Mouse (Mus musculus) forebrain, embryonic 15.5 days (tissue): ENCODE data around the gene Tmem175. TPM values are rescaled to one million over a fixed set of nuclear protein-coding genes. Genes with fewer than 3 reads are reported as not detected.

Experiments
- ATAC-seq: fragments of 200-750 bp; cut with Nextera tagmentation; replicated peaks from 2 replicates; pipeline ENCODE4 v1.8.0; 2017; ENCODE audit warnings: mild to moderate bottlenecking, moderate TSS enrichment, moderate library complexity
- H3K27ac ChIP-seq: fragments of 300-500 bp; sonication (generic); replicated peaks from 2 replicates; pipeline ENCODE4 v1.5.1; 2015; ENCODE audit warnings: mild to moderate bottlenecking, inconsistent platforms
- H3K27me3 ChIP-seq: fragments of 300-500 bp; sonication (generic); 2 replicates; pipeline ENCODE4 v1.6.1; 2015; ENCODE audit warnings: inconsistent platforms
- H3K36me3 ChIP-seq: fragments of 300-500 bp; sonication (generic); 2 replicates; pipeline ENCODE4 v1.6.1; 2015; ENCODE audit warnings: mild to moderate bottlenecking, inconsistent platforms
- H3K4me1 ChIP-seq: fragments of 300-500 bp; sonication (generic); 2 replicates; pipeline ENCODE4 v1.6.1; 2015; ENCODE audit warnings: inconsistent platforms
- H3K4me2 ChIP-seq: fragments of 300-500 bp; sonication (generic); replicated peaks from 2 replicates; pipeline ENCODE4 v1.6.1; 2015; ENCODE audit warnings: mild to moderate bottlenecking, inconsistent platforms
- H3K4me3 ChIP-seq: fragments of 300-500 bp; sonication (generic); 2 replicates; pipeline ENCODE4 v1.5.1; 2015; ENCODE audit warnings: mild to moderate bottlenecking, inconsistent platforms
- H3K9ac ChIP-seq: fragments of 300-500 bp; sonication (generic); replicated peaks from 2 replicates; pipeline ENCODE4 v1.6.1; 2015; ENCODE audit warnings: mild to moderate bottlenecking, inconsistent platforms
- H3K9me3 ChIP-seq: fragments of 300-500 bp; sonication (generic); 2 replicates; pipeline ENCODE4 v1.6.1; 2016; ENCODE audit warnings: inconsistent platforms
- WGBS: fragments of 180-500 bp; shearing (Covaris S2); methylation state at CpG from one replicate; pipeline ENCODE4 v1.1.7; 2015; ENCODE audit warnings: mixed read lengths; 5-methylcytosine and 5-hydroxymethylcytosine counted together
- polyA plus RNA-seq: library from polyadenylated mRNA; unstranded; fragments of >200 nt; fragmentation: Nextera tagmentation; extraction: Ambion mirVana; gene quantifications from 2 replicates; pipeline ENCODE4 v1.2.1, GENCODE M21; 2015

The Tmem175 gene
- polyA plus RNA-seq, 1 experiment from 2014 or later = 24.2 TPM

DNA sequence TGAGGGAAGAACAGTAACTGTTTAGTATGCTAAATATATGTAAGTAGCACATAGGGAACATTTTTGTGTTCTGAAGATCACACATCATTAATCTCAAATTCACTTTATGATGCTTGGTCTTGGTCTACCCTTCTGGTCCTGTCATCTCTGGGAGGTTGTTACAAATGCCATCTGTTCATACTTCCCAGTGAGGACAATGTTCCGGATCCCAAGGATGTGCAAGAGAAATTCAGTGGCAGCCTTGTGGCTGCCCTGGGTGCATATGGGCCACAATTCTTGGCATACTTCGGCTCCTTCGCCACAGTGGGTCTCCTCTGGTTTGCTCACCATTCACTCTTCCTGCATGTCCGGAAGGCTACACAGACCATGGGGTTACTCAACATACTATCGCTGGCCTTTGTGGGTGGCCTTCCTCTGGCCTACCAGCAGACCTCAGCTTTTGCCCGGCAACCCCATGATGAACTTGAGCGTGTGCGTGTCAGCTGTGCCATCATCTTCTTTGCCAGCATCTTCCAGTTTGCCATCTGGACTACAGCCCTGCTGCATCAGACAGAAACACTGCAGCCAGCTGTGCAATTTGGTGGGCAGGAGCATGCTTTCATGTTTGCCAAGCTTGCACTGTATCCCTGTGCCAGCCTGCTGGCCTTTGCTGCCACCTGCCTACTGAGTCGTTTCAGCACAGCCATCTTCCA lies 16.2 kb downstream of the Tmem175 start:
- Histone ChIP-seq H3K4me1 (no peaks in the 10 kb centered on the region), H3K4me3 (no peak overlapping the region), H3K36me3 (peaks cover 55% of the 10 kb centered on the region), H3K9me3 (no peaks in the 10 kb centered on the region), H3K9ac (no peak overlapping the region), H3K27me3 (no peaks in the 10 kb centered on the region), H3K27ac (no peak overlapping the region), H3K4me2 (no peak overlapping the region)
- no peak; the same call in 1 of the 2 replicates for ATAC-seq
- 85% methylated on average over 9 of the region's 9 CpGs for WGBS

DNA sequence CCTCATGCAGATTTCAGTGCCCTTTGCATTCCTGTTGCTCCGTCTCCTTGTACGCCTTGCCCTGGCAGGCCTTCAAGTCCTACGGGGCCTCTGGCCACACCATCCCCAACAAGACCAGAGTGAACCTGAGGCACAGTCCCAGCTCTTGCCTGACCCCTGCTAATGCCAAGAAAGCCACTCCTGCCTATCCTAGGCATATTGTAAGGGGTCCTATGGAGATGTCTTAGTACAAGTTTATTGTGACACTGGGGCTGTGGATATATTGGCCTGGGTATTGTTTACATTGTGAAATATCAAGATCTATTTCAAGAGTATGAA lies 16.7 kb downstream of the Tmem175 start:
- no peaks in the 10 kb centered on the region for H3K4me1 ChIP-seq
- no peaks in the 10 kb centered on the region for H3K9me3 ChIP-seq
- no peaks in the 10 kb centered on the region for H3K27me3 ChIP-seq
- H3K36me3 ChIP-seq = peaks cover 55% of the 10 kb centered on the region
- 89% methylated on average over 3 of the region's 3 CpGs for WGBS
- H3K27ac ChIP-seq = no peak overlapping the region
- no peak overlapping the region for H3K4me3 ChIP-seq
- ATAC-seq = no peak
- no peak overlapping the region for H3K9ac ChIP-seq
- H3K4me2 ChIP-seq = no peak overlapping the region

DNA sequence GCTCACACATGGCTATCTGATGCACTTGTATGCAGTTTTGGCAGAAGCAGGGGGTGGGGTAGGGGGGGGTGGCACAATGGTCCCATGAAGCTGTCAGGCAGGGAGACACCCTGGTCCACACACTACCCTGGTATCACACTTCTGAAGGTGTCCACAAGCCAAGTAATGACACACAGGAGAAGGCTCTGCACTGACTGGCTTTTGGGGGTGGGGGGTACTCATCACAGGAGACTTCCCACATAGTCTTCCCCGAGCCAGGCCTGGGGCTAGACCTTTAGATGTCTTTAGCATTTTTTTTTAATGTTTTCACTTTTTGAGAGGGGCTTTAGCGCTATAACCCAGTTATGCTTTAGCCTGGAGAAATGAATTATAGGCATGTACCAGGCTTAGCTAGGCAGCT lies 17.7 kb downstream of the Tmem175 start:
- Histone ChIP-seq H3K4me1 (no peaks in the 10 kb centered on the region), H3K9me3 (no peaks in the 10 kb centered on the region), H3K27ac (no peak overlapping the region), H3K9ac (no peak overlapping the region), H3K27me3 (no peaks in the 10 kb centered on the region), H3K4me3 (no peak overlapping the region), H3K36me3 (peaks cover 55% of the 10 kb centered on the region), H3K4me2 (no peak overlapping the region)
- 90% methylated on average over 2 of the region's 2 CpGs for WGBS
- ATAC-seq = no peak

DNA sequence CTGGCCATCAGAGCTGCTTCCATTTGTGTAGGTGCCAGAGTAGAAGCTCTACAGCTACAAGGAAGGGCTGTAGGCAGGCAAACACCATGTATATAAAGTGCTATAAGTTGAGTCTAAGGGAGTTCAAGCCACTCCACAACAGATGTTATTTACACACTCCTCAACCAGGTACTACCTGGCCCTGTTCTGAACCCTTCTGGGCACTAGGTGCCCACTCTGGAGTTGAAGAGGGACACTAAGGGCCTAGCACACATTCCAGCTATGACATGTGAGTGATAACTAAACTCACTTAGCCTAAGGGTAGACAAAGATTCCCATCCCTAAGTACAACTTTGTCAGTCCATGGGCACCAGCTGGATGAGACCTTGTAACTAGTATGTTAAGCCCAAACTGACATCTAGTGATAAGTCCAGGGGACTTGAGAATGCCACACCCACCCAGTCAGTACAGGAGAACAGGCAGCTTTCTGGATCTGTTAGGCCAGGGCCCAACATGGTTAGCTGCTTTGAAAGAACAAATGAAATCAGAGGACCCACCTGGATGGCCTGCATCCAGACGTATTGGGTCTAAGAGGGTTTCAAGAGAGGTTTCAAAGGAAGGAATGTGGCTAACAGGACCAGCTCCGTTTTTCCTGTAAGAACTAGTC lies 18.4 kb downstream of the Tmem175 start:
- Histone ChIP-seq H3K27me3 (no peaks in the 10 kb centered on the region), H3K9ac (no peak overlapping the region), H3K27ac (no peak overlapping the region), H3K4me2 (no peak overlapping the region), H3K4me3 (no peak overlapping the region), H3K9me3 (no peaks in the 10 kb centered on the region), H3K4me1 (no peaks in the 10 kb centered on the region), H3K36me3 (peaks cover 61% of the 10 kb centered on the region)
- ATAC-seq = no peak
- WGBS = 91% methylated on average over 2 of the region's 2 CpGs

DNA sequence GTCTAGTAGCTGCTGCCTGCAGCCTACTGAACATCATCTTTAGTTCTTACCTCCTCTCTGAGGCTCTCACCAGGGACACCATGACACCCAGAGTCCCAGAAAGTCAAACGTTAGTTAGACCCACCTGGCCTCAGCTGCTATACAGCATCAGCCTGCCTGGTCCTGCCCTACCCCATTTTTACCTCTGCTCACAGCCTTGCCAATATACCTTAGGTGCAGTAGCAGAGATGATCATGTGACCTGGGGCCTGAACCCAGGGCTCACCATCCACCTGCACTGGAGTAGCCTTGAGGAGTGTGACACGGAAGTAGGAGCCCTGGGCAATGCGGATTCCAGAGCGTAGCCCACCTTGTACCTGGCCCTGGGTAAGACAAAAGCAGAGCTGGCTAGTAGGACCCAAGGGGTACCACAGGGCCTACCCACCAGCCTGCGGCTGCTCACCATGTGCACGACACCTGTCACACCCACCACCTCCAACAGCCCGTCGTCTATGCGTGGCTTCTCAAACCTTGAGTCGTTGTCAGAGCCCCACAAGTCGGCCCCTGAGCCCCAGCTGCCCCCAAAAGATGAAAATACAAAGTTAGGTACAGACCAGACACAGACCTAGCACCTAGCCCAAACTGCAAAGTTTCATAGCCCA lies 19.5 kb downstream of the Tmem175 start:
- Histone ChIP-seq H3K9ac (no peak overlapping the region), H3K4me3 (no peak overlapping the region), H3K27me3 (no peaks in the 10 kb centered on the region), H3K9me3 (no peaks in the 10 kb centered on the region), H3K27ac (no peak overlapping the region), H3K4me1 (no peaks in the 10 kb centered on the region), H3K4me2 (no peak overlapping the region), H3K36me3 (peaks cover 66% of the 10 kb centered on the region)
- WGBS = 94% methylated on average over 11 of the region's 11 CpGs
- ATAC-seq = no peak

DNA sequence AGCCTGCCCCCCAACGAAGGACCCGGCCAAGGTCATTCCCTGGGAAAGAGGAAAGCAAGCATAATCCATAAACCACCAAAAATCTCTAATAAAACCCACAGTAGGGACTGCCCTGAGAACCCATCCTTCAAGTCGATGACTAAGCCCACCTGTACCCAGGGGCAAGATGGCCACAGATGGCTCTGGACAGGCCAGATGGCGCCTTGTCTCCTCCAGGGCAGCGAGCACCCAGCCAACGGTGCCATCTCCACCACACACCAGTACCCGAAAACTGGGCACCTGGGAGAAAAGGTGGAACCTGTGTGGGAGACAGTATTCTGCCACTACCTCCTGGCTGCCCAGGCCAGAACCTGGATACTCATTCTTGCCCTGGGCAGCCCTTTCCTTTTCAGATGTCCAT lies 20.8 kb downstream of the Tmem175 start:
- no peak overlapping the region for H3K9ac ChIP-seq
- H3K27me3 ChIP-seq = no peaks in the 10 kb centered on the region
- no peak for ATAC-seq
- 92% methylated on average over 7 of the region's 7 CpGs for WGBS
- no peaks in the 10 kb centered on the region for H3K9me3 ChIP-seq
- no peak overlapping the region for H3K4me3 ChIP-seq
- H3K27ac ChIP-seq = no peak overlapping the region
- peaks cover 73% of the 10 kb centered on the region for H3K36me3 ChIP-seq
- no peaks in the 10 kb centered on the region for H3K4me1 ChIP-seq
- no peak overlapping the region for H3K4me2 ChIP-seq

DNA sequence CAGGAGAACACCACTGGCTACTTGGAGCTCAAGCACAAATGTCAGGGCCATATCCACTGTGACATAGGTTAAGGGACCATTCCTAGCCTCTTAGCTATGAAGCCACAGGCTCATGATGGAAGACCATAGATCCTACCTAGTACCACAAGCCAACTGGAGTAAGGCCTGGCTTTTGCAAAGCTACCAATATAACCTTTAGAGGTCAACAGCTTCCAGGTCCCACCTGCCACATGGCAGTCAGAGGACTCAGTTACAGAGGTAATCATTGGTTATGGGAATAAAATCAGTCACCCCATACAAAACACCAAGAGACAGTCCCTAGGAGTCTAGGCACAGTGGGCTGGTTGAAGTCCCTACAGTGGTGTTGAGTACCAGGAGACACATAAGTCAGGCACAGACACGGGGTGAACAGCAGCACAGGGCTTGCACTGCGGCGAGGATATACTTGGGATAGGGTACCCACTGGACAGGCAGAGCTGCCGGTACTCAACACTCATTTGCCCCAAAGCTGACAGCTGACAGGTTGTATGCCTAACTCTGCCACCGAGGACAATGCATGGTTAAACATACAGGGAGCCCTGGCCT lies 21.7 kb downstream of the Tmem175 start:
- Histone ChIP-seq H3K27ac (no peak overlapping the region), H3K9ac (no peak overlapping the region), H3K27me3 (no peaks in the 10 kb centered on the region), H3K4me3 (no peak overlapping the region), H3K36me3 (peaks cover 73% of the 10 kb centered on the region), H3K4me2 (no peak overlapping the region), H3K9me3 (no peaks in the 10 kb centered on the region), H3K4me1 (no peaks in the 10 kb centered on the region)
- WGBS = 79% methylated on average over 5 of the region's 5 CpGs
- ATAC-seq = no peak

DNA sequence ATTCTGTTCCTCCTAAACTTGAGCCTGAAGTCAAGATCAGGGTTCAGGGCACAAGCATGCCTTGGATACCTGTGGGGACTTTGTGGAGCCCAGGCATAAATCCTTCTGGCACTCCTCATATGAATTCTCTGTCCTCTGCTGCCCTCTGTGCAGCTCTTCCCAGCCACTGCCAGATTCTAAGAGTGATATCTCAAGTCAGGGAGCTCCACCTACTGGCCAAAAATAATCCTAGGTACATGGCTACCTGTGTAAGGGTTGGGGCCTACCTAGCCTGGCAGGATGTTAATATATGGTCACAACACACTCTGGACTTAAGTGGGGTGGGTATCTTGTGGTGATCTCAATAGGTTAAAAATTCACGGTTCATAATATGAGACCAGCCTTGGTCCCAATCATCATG lies 22.3 kb downstream of the Tmem175 start:
- Histone ChIP-seq H3K27me3 (no peaks in the 10 kb centered on the region), H3K9ac (no peak overlapping the region), H3K27ac (no peak overlapping the region), H3K4me2 (no peak overlapping the region), H3K9me3 (no peaks in the 10 kb centered on the region), H3K4me3 (no peak overlapping the region), H3K4me1 (no peaks in the 10 kb centered on the region), H3K36me3 (peaks cover 71% of the 10 kb centered on the region)
- 0 out of 2 replicates have a peak, but pooled peaks have one; percentile 44 for ATAC-seq
- 63% methylated on average over 1 of the region's 1 CpGs for WGBS

DNA sequence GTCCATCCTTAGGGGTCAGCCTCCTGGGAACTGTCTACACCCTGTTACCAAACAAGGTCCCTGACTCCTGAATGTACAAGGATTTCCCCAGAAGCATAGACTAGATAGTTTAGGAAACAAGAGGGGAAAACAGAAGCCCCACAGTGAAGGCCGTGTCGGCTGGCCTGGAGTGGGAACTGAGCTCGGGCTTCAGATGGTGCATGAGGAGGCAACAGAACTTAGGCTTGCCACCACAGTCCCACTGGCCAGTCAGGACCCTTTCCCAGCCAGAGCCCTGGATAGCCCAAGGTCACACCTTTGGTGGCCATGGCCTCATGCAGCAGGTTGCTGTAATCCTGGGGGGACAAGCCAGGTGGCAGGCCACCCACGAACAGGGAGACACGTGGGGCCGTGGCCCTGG lies 23.8 kb downstream of the Tmem175 start:
- 0 out of 2 replicates have a peak, but pooled peaks cover 3% of the 10 kb centered on the region for H3K4me1 ChIP-seq
- no peaks in the 10 kb centered on the region for H3K9me3 ChIP-seq
- H3K4me3 ChIP-seq = no peak overlapping the region
- H3K36me3 ChIP-seq = peaks cover 60% of the 10 kb centered on the region
- no peaks in the 10 kb centered on the region for H3K27me3 ChIP-seq
- no peak for ATAC-seq
- H3K27ac ChIP-seq = no peak overlapping the region
- WGBS = 86% methylated on average over 6 of the region's 6 CpGs
- no peak overlapping the region for H3K4me2 ChIP-seq
- no peak overlapping the region for H3K9ac ChIP-seq

DNA sequence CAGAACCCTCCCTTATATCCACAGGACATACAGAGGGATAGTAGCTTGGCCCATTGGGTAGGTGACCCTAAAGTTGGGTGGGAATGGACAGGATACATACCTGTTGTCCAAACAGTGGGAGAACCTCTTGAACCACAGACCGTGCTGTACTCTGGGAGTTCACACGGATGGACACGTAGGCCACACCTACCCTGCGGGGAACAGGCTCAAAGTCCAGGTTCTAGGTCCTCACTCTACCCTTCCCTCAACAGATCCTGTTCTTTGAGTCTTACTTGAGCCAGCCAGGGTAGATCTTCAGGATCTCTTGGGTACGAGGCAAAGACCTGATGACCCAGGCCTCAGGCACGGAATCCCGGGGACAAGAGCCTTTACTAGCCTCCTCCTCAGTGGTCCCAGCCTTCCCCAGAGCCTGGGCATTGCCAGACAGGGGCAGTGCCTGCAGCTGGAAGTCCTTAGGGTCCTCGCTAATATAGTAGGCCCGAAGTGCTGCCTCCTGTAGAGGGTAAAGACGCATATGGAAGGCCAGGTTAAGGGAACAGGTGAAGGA lies 24.9 kb downstream of the Tmem175 start:
- Histone ChIP-seq H3K27me3 (no peaks in the 10 kb centered on the region), H3K9ac (no peak overlapping the region), H3K9me3 (no peaks in the 10 kb centered on the region), H3K27ac (no peak overlapping the region), H3K4me1 (peaks cover 14% of the 10 kb centered on the region), H3K36me3 (peaks cover 49% of the 10 kb centered on the region), H3K4me3 (no peak overlapping the region), H3K4me2 (no peak overlapping the region)
- WGBS = 93% methylated on average over 10 of the region's 10 CpGs
- ATAC-seq = no peak

DNA sequence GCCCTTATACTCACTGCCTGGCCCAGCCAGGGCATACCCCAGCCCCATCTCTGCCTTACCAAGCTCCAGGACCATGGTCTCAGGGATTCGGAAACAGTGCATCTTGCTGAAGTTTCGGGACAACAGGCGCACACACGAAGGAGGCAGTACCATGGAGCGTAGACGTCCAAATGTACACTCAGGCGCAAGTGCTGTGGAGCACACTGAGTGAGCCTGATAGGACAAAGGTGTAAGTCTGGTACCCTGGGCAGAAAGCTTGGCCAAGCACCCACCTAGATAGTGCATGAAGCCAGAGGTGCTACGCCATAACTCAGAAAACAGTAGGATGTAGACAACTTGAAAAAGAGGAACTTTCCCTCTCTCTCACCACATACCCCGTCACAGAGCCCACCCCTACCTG lies 25.8 kb downstream of the Tmem175 start:
- H3K4me2 ChIP-seq = no peak overlapping the region
- H3K27me3 ChIP-seq = no peaks in the 10 kb centered on the region
- peaks cover 43% of the 10 kb centered on the region for H3K36me3 ChIP-seq
- H3K9ac ChIP-seq = no peak overlapping the region
- peaks cover 22% of the 10 kb centered on the region for H3K4me1 ChIP-seq
- no peak overlapping the region for H3K4me3 ChIP-seq
- H3K27ac ChIP-seq = no peak overlapping the region
- H3K9me3 ChIP-seq = no peaks in the 10 kb centered on the region
- no peak for ATAC-seq
- 95% methylated on average over 9 of the region's 9 CpGs for WGBS
